Mouse (Mus musculus) kidney, postnatal 4 days (tissue): ENCODE measurements around the gene Btbd6.
A peak's percentile ranks its signal among the peaks of the same experiment; 100 is the strongest.

Experiments used
- DNase-seq, 2 experiments: peaks; one replicate each; pipeline ENCODE4 v3.0.0; 2021; ENCODE audit warnings: mixed read lengths in 2 of 2

Btbd6 gene

GRCm38 (mm10) chr12:112976371-112977073 lies at the start of gene Btbd6:
Gene Btbd6, plus strand, starts transcription at chr12:112976482.
- DNase-seq: peak; percentile 92 to 95

- peak; percentile 39 to 54 for DNase-seq
Measured at GRCm38 (mm10) chr12:112927265-112927664, 49.0 kb upstream of the Btbd6 start.

GRCm38 (mm10) chr12:112928401-112929241 lies 47.7 kb upstream of the Btbd6 start:
- DNase-seq: peak; percentile 52 to 65

GRCm38 (mm10) chr12:112929562-112930352 lies 46.5 kb upstream of the Btbd6 start, which contains the start of gene Jag2:
Gene Jag2, minus strand, starts transcription at chr12:112929776.
- peak; percentile 59 to 75 for DNase-seq

- DNase-seq: peak in 1 of 2 experiments; percentile 21
Measured at GRCm38 (mm10) chr12:112932647-112933046, 43.6 kb upstream of the Btbd6 start.

- DNase-seq: peak in 1 of 2 experiments; percentile 46
Measured at GRCm38 (mm10) chr12:112937906-112938305, 38.4 kb upstream of the Btbd6 start.

- DNase-seq: no peak
Measured at GRCm38 (mm10) chr12:112938366-112938765, 37.9 kb upstream of the Btbd6 start.

- peak; percentile 67 to 78 for DNase-seq
Measured at GRCm38 (mm10) chr12:112938873-112939565, 37.3 kb upstream of the Btbd6 start.

GRCm38 (mm10) chr12:112940238-112940637 lies 36.0 kb upstream of the Btbd6 start:
- DNase-seq: no peak

- peak in 1 of 2 experiments; percentile 21 for DNase-seq
Measured at GRCm38 (mm10) chr12:112940710-112941109, 35.6 kb upstream of the Btbd6 start.

- DNase-seq: peak in 1 of 2 experiments; percentile 63
Measured at GRCm38 (mm10) chr12:112941156-112941775, 35.0 kb upstream of the Btbd6 start.

GRCm38 (mm10) chr12:112941776-112942713 lies 34.2 kb upstream of the Btbd6 start, which contains the start of gene Nudt14:
Gene Nudt14, minus strand, starts transcription at chr12:112942124.
- DNase-seq: peak; percentile 88 to 93

GRCm38 (mm10) chr12:112943669-112944068 lies 32.6 kb upstream of the Btbd6 start:
- DNase-seq: no peak

- peak in 1 of 2 experiments; percentile 47 for DNase-seq
Measured at GRCm38 (mm10) chr12:112947307-112947706, 29.0 kb upstream of the Btbd6 start.

GRCm38 (mm10) chr12:112950040-112950760 lies 26.1 kb upstream of the Btbd6 start:
- DNase-seq: peak; percentile 91 to 94

- DNase-seq: no peak
Measured at GRCm38 (mm10) chr12:112950761-112951129, 25.5 kb upstream of the Btbd6 start.

- no peak for DNase-seq
Measured at GRCm38 (mm10) chr12:112951150-112951842, 25.0 kb upstream of the Btbd6 start.

- DNase-seq: peak; percentile 50 to 69
Measured at GRCm38 (mm10) chr12:112952433-112952832, 23.8 kb upstream of the Btbd6 start.

GRCm38 (mm10) chr12:112952926-112953565 lies 23.2 kb upstream of the Btbd6 start:
- no peak for DNase-seq
